Mouse (Mus musculus): ENCODE data around the gene Tmem132b. TPM values are rescaled to one million over a fixed set of nuclear protein-coding genes. Genes with fewer than 3 reads are reported as not detected.

Tmem132b gene
- polyA plus RNA-seq (2017; shearing (Covaris generic)) = 0.35 TPM

GRCm38 (mm10) chr5:125531634-125532033, at the start of gene Tmem132b:
TSS of gene Tmem132b (plus strand) at chr5:125531774.

Other genes starting within 250 kb of the Tmem132b start
- 15.1 TPM for gene Scarb1, start 190.7 kb upstream of the Tmem132b start, polyA plus RNA-seq (2017; shearing (Covaris generic))
- gene Gm10382, start 142.5 kb upstream of the Tmem132b start, polyA plus RNA-seq (2017; shearing (Covaris generic)) = 12.5 TPM
- gene Ubc, start 141.6 kb upstream of the Tmem132b start, polyA plus RNA-seq (2017; shearing (Covaris generic)) = 1,957 TPM
- 18.0 TPM for gene Dhx37, start 97.7 kb upstream of the Tmem132b start, polyA plus RNA-seq (2017; shearing (Covaris generic))
- gene Bri3bp, start 90.2 kb upstream of the Tmem132b start, polyA plus RNA-seq (2017; shearing (Covaris generic)) = 26.2 TPM
- 46.7 TPM for gene Aacs, start 56.0 kb upstream of the Tmem132b start, polyA plus RNA-seq (2017; shearing (Covaris generic))

Measured in naive thymus-derived CD4-positive, alpha-beta T cell, adult 5 months (primary cell).